Mouse (Mus musculus): ENCODE results near the gene Olfr559.

- TF ChIP-seq CTCF (IDR thresholded peaks at IDR 0.05 in 2 of 3, conservative IDR thresholded peaks at IDR 0.05 in 1 of 3; ENCODE audit: control insufficient read depth in 1 of 3, insufficient read depth in 1 of 3, low read depth in 2 of 3, low read length in 3 of 3, poor library complexity in 1 of 3, severe bottlenecking in 1 of 3), result no peak
- no peak for TF ChIP-seq TCF12 (IDR thresholded peaks at IDR 0.05; ENCODE audit: low read depth, low read length)
- no peak for TF ChIP-seq POLR2A (IDR thresholded peaks at IDR 0.05; ENCODE audit: control insufficient read depth in 1 of 2, insufficient read depth in 1 of 2, low read depth in 1 of 2, low read length in 2 of 2, poor library complexity in 1 of 2)
- no peak for TF ChIP-seq KAT2A (conservative IDR thresholded peaks at IDR 0.05; ENCODE audit: low read depth, low read length)
- TF ChIP-seq EP300 (IDR thresholded peaks at IDR 0.05; ENCODE audit: low read depth in 1 of 2, low read length in 2 of 2), result no peak
- TF ChIP-seq MAZ (IDR thresholded peaks at IDR 0.05; ENCODE audit: low read depth, low read length), result no peak
- TF ChIP-seq CHD1 (IDR thresholded peaks at IDR 0.05; ENCODE audit: low read depth, low read length), result no peak
- TF ChIP-seq ZNF384 (IDR thresholded peaks at IDR 0.05; ENCODE audit: low read depth, low read length), result no peak
Observed at GRCm38 (mm10) chr7:102686944-102687501, 40.3 kb downstream of the Olfr559 start, which contains the start of gene Trim68.

All from MEL (cell line).